Mouse (Mus musculus) ES-Bruce4 (cell line): ENCODE data around the gene Cysrt1. TPM values are rescaled to one million over a fixed set of nuclear protein-coding genes. Genes with fewer than 3 reads are reported as not detected.

Source experiments
- H3K27ac ChIP-seq: 2 replicates; pipeline ENCODE4 v1.5.1; 2012; ENCODE audit warnings: low read length, inconsistent platforms; ENCODE audit not compliant: insufficient read depth
- H3K27me3 ChIP-seq: 2 replicates; pipeline ENCODE4 v1.6.1; 2012; ENCODE audit warnings: mild to moderate bottlenecking, low read length, inconsistent platforms; ENCODE audit not compliant: control insufficient read depth, poor library complexity, insufficient read depth, severe bottlenecking
- H3K36me3 ChIP-seq: 2 replicates; pipeline ENCODE4 v1.6.1; 2012; ENCODE audit warnings: inconsistent platforms, mild to moderate bottlenecking, low read length, moderate library complexity; ENCODE audit not compliant: control insufficient read depth, poor library complexity, insufficient read depth, severe bottlenecking
- H3K4me1 ChIP-seq: one replicate; pipeline ENCODE4 v1.8.1; 2011; ENCODE audit warnings: low read length; ENCODE audit not compliant: control insufficient read depth, insufficient read depth
- H3K4me3 ChIP-seq: 2 replicates; pipeline ENCODE4 v1.5.1; 2011; ENCODE audit warnings: low read depth, mild to moderate bottlenecking, low read length
- H3K9ac ChIP-seq: 2 replicates; pipeline ENCODE4 v1.6.1; 2012; ENCODE audit warnings: low read depth, mild to moderate bottlenecking, inconsistent platforms; ENCODE audit not compliant: poor library complexity, severe bottlenecking
- H3K9me3 ChIP-seq: replicated peaks from 2 replicates; pipeline ENCODE4 v1.6.1; 2012; ENCODE audit warnings: mild to moderate bottlenecking, low read length, inconsistent platforms; ENCODE audit not compliant: control insufficient read depth, poor library complexity, insufficient read depth, severe bottlenecking
- CTCF ChIP-seq: IDR thresholded peaks from one replicate; pipeline ENCODE4 v1.8.1; 2011; ENCODE audit warnings: low read depth, low read length
- EP300 ChIP-seq: IDR thresholded peaks from 2 replicates; pipeline ENCODE4 v1.6.1; 2011; ENCODE audit warnings: low read depth, low read length; ENCODE audit not compliant: insufficient read depth
- POLR2A ChIP-seq: IDR thresholded peaks from one replicate; pipeline ENCODE4 v1.8.1; 2011; ENCODE audit warnings: low read length; ENCODE audit not compliant: insufficient read depth
- polyA plus RNA-seq: library from polyadenylated mRNA; stranded (reverse); fragments of >200 nt; gene quantifications from 2 replicates; pipeline ENCODE4 v1.2.4, GENCODE M21; 2011; ENCODE audit warnings: low read depth; ENCODE audit not compliant: missing spikeins, insufficient read depth, insufficient read length

The Cysrt1 gene
- polyA plus RNA-seq, 1 experiment = not detected

DNA sequence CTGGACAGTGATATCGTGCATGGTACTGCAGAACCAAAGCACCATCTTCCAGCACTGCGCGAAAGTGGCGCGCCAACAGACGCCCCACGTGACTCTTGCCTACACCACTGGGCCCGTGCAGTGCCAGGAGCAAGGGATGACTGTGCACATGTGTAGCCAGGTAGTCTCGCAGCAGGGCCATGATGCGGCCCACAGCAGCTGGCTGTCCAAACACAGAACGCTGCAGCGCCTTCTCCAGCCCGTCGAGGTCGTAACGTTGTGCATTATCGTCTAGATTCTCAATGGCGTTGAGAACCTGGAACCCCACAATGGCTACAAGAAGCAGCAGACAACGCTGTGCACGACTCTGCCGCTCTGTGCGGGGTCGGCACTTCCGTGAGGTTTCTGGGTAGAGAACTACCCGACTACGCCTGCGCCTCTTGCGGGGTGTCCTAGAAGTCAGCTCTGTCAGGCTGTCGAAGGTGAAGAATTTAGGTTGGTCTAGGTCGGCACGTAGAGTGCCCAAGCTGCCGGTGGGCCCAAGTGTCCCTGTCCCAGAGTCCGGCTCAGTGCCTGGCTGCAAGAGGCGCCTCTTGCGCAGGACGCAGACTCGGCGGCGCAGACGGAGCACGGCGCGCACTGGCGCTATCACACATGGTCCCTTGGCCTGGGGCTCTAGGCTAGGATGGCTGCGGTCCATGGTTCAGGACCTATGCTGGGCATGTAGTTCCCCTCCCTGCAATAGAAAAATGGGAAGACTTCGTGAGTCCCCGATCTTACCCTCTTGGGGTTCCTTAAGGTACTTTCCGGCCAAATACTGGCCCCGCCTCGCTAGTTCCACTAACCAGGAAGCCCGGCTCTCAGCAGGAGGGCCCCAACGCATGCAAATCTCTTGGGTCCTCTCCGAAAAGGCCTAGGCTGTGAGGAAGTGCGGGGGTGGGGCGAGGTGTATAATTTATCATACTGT is 46.8 kb downstream of the Cysrt1 start:
- H3K36me3 ChIP-seq = peaks cover 9% of the 10 kb centered on the region; the same call in 1 of the 2 replicates
- peak overlapping the region; percentile 8 for H3K9ac ChIP-seq
- H3K4me1 ChIP-seq = no peaks in the 10 kb centered on the region
- H3K9me3 ChIP-seq = no peaks in the 10 kb centered on the region
- H3K4me3 ChIP-seq = peak overlapping the region; percentile 55
- TF ChIP-seq POLR2A (no peak), EP300 (no peak), CTCF (no peak)
- no peaks in the 10 kb centered on the region for H3K27me3 ChIP-seq
- H3K27ac ChIP-seq = 0 out of 2 replicates have a peak overlapping the region, but pooled peaks have one; percentile 0

DNA sequence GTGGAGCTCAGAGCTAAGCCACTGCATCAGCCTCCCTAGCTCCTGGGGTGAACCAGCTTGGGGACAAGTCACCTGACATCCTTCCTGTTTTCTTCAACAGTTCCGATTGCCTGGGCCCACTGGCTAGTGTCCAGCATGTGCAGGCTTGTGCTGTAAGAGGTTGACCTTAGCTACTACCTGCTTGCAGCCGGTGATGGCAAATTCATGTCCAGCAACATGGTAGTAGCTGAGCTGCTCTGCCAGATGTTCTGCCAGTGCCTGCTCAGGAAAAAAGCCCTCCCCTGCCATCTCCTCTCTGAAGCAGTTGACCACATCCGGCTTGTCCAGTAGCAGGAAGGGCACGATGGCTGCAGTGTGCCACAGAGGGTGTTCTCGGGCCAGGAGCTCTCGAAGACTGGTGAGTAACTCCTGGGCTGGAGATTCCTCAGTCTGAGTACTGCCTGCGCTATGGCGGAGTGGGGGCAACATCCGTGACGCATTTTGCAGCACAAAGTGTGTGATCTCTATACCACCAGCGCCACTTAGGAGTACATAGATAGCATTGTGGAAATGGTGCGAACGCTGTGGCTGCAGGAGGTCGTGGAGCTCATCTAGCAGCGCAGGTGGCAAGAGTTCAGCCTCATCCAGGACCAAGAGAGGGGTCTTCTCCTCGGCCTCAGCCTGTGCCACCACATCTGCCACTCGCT is 47.6 kb downstream of the Cysrt1 start:
- Histone ChIP-seq H3K4me1 (no peaks in the 10 kb centered on the region), H3K9me3 (no peaks in the 10 kb centered on the region), H3K4me3 (peak overlapping the region; percentile 55), H3K27me3 (no peaks in the 10 kb centered on the region), H3K36me3 (0 out of 2 replicates have a peak, but pooled peaks cover under 1% of the 10 kb centered on the region), H3K9ac (0 out of 2 replicates have a peak overlapping the region, but pooled peaks have one; percentile 8), H3K27ac (no peak overlapping the region)
- TF ChIP-seq CTCF (no peak), EP300 (no peak), POLR2A (no peak)

DNA sequence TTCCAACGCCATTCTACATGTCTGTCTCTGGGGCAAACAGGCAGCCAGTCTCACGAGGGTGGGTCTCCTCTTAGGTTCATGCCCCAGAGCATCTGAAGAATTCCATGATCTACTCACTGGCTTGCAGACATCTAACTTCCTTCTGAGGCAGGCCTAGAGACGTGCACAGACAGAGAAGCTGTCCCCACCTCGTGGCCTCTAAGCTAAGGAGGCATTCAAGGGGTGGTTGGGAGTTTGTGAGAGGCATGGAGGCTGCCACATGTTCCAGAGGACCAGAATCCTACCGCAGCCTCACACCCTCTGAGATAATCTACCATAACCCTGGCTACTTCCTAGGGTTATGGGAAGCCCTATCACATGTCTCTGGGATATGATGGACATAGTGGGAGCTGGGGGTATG is 48.2 kb downstream of the Cysrt1 start:
- H3K9me3 ChIP-seq = no peaks in the 10 kb centered on the region
- no peaks in the 10 kb centered on the region for H3K36me3 ChIP-seq
- no peaks in the 10 kb centered on the region for H3K27me3 ChIP-seq
- TF ChIP-seq CTCF (no peak), EP300 (no peak), POLR2A (no peak)
- H3K9ac ChIP-seq = no peak overlapping the region
- H3K4me1 ChIP-seq = no peaks in the 10 kb centered on the region
- no peak overlapping the region for H3K27ac ChIP-seq
- no peak overlapping the region for H3K4me3 ChIP-seq

DNA sequence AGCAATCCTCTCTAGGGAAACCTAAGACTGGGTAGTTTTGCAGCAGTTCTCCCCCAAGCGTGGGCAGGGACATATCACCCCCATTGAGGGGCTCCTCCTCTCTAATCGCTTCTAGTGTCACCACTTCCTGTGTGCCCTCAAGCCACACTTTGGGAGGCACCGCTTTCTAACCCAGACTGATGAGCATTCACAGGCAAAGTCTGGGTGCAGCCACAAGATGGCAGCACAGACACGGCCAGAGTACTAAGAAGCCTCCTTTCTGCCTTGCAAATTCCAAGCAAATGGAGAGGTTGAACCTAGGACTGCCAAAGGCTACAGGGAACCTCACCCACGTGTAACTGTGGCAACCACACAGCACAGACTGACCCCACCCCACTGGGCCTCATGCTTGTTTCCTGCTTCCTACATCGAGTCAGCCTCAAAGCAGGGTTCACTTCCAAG is 48.9 kb downstream of the Cysrt1 start:
- H3K4me1 ChIP-seq = no peaks in the 10 kb centered on the region
- H3K27me3 ChIP-seq = no peaks in the 10 kb centered on the region
- H3K9ac ChIP-seq = no peak overlapping the region
- 0 out of 2 replicates have a peak, but pooled peaks have one; percentile 60 for TF ChIP-seq EP300
- no peak for TF ChIP-seq POLR2A
- TF ChIP-seq CTCF = peak; percentile 97
- no peaks in the 10 kb centered on the region for H3K36me3 ChIP-seq
- H3K27ac ChIP-seq = no peak overlapping the region
- no peak overlapping the region for H3K4me3 ChIP-seq
- no peaks in the 10 kb centered on the region for H3K9me3 ChIP-seq

Other genes starting within 250 kb of the Cysrt1 start
- gene Nsmf, start 188.1 kb downstream of the Cysrt1 start, polyA plus RNA-seq = 11.3 and 14.9 TPM in 2 replicates
- gene Entpd8, start 162.1 kb downstream of the Cysrt1 start, polyA plus RNA-seq = not detected in 2 replicates
- not detected in 2 replicates for gene Noxa1, start 147.3 kb downstream of the Cysrt1 start, polyA plus RNA-seq
- 9.8 and 10.2 TPM in 2 replicates for gene Nrarp, start 61.7 kb downstream of the Cysrt1 start, polyA plus RNA-seq
- gene Tor4a, start 45.6 kb downstream of the Cysrt1 start, polyA plus RNA-seq = 4.5 and 6.9 TPM in 2 replicates
- 36.1 and 41.0 TPM in 2 replicates for gene Nelfb, start 31.0 kb downstream of the Cysrt1 start, polyA plus RNA-seq
- gene Stpg3, start 27.8 kb downstream of the Cysrt1 start, polyA plus RNA-seq = not detected in 2 replicates
- 1.8 TPM in 1 of 2 replicates, not detected in the other for gene Fam166a, start 23.7 kb downstream of the Cysrt1 start, polyA plus RNA-seq
- 605 and 629 TPM in 2 replicates for gene Tubb4b, start 17.8 kb downstream of the Cysrt1 start, polyA plus RNA-seq
- gene Slc34a3, start 8.1 kb downstream of the Cysrt1 start, polyA plus RNA-seq = 1.0 and 1.1 TPM in 2 replicates
- 0.55 TPM in 1 of 2 replicates, not detected in the other for gene Rnf224, start 5.7 kb downstream of the Cysrt1 start, polyA plus RNA-seq
- 7.3 and 11.3 TPM in 2 replicates for gene Rnf208, start 197 bp downstream of the Cysrt1 start, polyA plus RNA-seq
- not detected in 2 replicates for gene AL732309.1, start 4.4 kb upstream of the Cysrt1 start, polyA plus RNA-seq
- gene Tmem203, start 13.0 kb upstream of the Cysrt1 start, polyA plus RNA-seq = 7.6 and 7.7 TPM in 2 replicates
- 12.3 and 16.9 TPM in 2 replicates for gene Tprn, start 20.2 kb upstream of the Cysrt1 start, polyA plus RNA-seq
- 47.4 and 49.1 TPM in 2 replicates for gene Ssna1, start 30.0 kb upstream of the Cysrt1 start, polyA plus RNA-seq
- 72.4 and 76.0 TPM in 2 replicates for gene Anapc2, start 30.0 kb upstream of the Cysrt1 start, polyA plus RNA-seq
- not detected in 2 replicates for gene Tmem210, start 45.7 kb upstream of the Cysrt1 start, polyA plus RNA-seq
- not detected in 2 replicates for gene Lrrc26, start 47.5 kb upstream of the Cysrt1 start, polyA plus RNA-seq
- gene Grin1, start 76.7 kb upstream of the Cysrt1 start, polyA plus RNA-seq = 2.7 and 4.2 TPM in 2 replicates
- gene Man1b1, start 89.9 kb upstream of the Cysrt1 start, polyA plus RNA-seq = 45.6 and 57.3 TPM in 2 replicates
- 27.8 and 29.4 TPM in 2 replicates for gene Dpp7, start 113.9 kb upstream of the Cysrt1 start, polyA plus RNA-seq
- 49.8 and 51.1 TPM in 2 replicates for gene Uap1l1, start 123.2 kb upstream of the Cysrt1 start, polyA plus RNA-seq
- gene Sapcd2, start 129.9 kb upstream of the Cysrt1 start, polyA plus RNA-seq = 19.2 and 22.4 TPM in 2 replicates
- gene Entpd2, start 153.4 kb upstream of the Cysrt1 start, polyA plus RNA-seq = 4.2 and 5.6 TPM in 2 replicates
- 29.7 and 40.9 TPM in 2 replicates for gene Npdc1, start 156.9 kb upstream of the Cysrt1 start, polyA plus RNA-seq
- gene Fut7, start 180.8 kb upstream of the Cysrt1 start, polyA plus RNA-seq = not detected in 2 replicates
- 14.0 and 14.2 TPM in 2 replicates for gene Abca2, start 186.3 kb upstream of the Cysrt1 start, polyA plus RNA-seq
- not detected in 2 replicates for gene Clic3, start 214.4 kb upstream of the Cysrt1 start, polyA plus RNA-seq
- gene Paxx, start 218.6 kb upstream of the Cysrt1 start, polyA plus RNA-seq = 3.7 and 5.7 TPM in 2 replicates
- gene Ptgds, start 227.6 kb upstream of the Cysrt1 start, polyA plus RNA-seq = 0.57 TPM in 1 of 2 replicates, not detected in the other